Mouse (Mus musculus) MEL (cell line): Measurements from ENCODE around the gene Ablim2. TPM values are rescaled to one million over a fixed set of nuclear protein-coding genes. Genes with fewer than 3 reads are reported as not detected.

Experiments
- DNase-seq: peaks from one replicate; pipeline ENCODE4 v3.0.0; 2011; ENCODE audit warnings: low read depth, low spot score
- H3K27ac ChIP-seq: 2 replicates; pipeline ENCODE4 v1.5.1; 2012; ENCODE audit warnings: low read depth, mild to moderate bottlenecking, control low read depth, low read length, moderate library complexity; ENCODE audit not compliant: control insufficient read depth
- H3K27me3 ChIP-seq, 2 experiments: fragments of 150-350 bp in 1 of 2; sonication (generic) in 1 of 2; 2 replicates each; pipeline ENCODE4 v1.6.1; 2012; ENCODE audit warnings: low read length in 2 of 2, mild to moderate bottlenecking in 2 of 2, improper control_type of control experiment in 1 of 2, moderate library complexity in 1 of 2; ENCODE audit not compliant: insufficient read depth in 2 of 2, control insufficient read depth in 1 of 2
- H3K36me3 ChIP-seq, 2 experiments: 2 replicates each; pipeline ENCODE4 v1.6.1; 2012 to 2014; ENCODE audit warnings: low read length in 2 of 2, improper control_type of control experiment in 1 of 2, inconsistent platforms in 1 of 2, mild to moderate bottlenecking in 1 of 2; ENCODE audit not compliant: insufficient read depth in 2 of 2, control insufficient read depth in 1 of 2
- H3K4me1 ChIP-seq, 2 experiments: fragments of 150-350 bp in 1 of 2; sonication (generic) in 1 of 2; 2 replicates each; pipeline ENCODE4 v1.6.1; 2012; ENCODE audit warnings: low read length in 2 of 2, improper control_type of control experiment in 1 of 2, mild to moderate bottlenecking in 1 of 2; ENCODE audit not compliant: insufficient read depth in 2 of 2, control insufficient read depth in 1 of 2
- H3K4me3 ChIP-seq, 2 experiments: fragments of 150-350 bp in 1 of 2; sonication (generic) in 1 of 2; 2 replicates each; pipeline ENCODE4 v1.5.1; 2012; ENCODE audit warnings: low read depth in 2 of 2, low read length in 2 of 2, mild to moderate bottlenecking in 2 of 2, moderate library complexity in 2 of 2, control low read depth in 1 of 2, improper control_type of control experiment in 1 of 2; ENCODE audit not compliant: control insufficient read depth in 1 of 2, insufficient read depth in 1 of 2
- H3K79me2 ChIP-seq: 2 replicates; pipeline ENCODE4 v1.6.1; 2012; ENCODE audit warnings: mild to moderate bottlenecking, low read length, moderate library complexity; ENCODE audit not compliant: control insufficient read depth, poor library complexity, insufficient read depth
- H3K9ac ChIP-seq: 2 replicates; pipeline ENCODE4 v1.6.1; 2012; ENCODE audit warnings: low read depth, mild to moderate bottlenecking, control low read depth, low read length, moderate library complexity; ENCODE audit not compliant: control insufficient read depth, poor library complexity, severe bottlenecking
- H3K9me3 ChIP-seq: fragments of 150-350 bp; sonication (generic); replicated peaks from 2 replicates; pipeline ENCODE4 v1.6.1; 2012; ENCODE audit warnings: mild to moderate bottlenecking, low read length, improper control_type of control experiment, moderate library complexity; ENCODE audit not compliant: insufficient read depth
- BHLHE40 ChIP-seq: IDR thresholded peaks from 2 replicates; pipeline ENCODE4 v1.6.1; 2012; ENCODE audit warnings: low read depth, mild to moderate bottlenecking, inconsistent platforms, low read length, improper control_type of control experiment, borderline replicate concordance
- CHD1 ChIP-seq: IDR thresholded peaks from 2 replicates; pipeline ENCODE4 v1.6.1; 2012; ENCODE audit warnings: low read depth, mild to moderate bottlenecking, inconsistent platforms, low read length, improper control_type of control experiment
- E2F4 ChIP-seq: IDR thresholded peaks from 2 replicates; pipeline ENCODE4 v1.6.1; 2011; ENCODE audit warnings: low read depth, low read length, improper control_type of control experiment, borderline replicate concordance
- ELF1 ChIP-seq: IDR thresholded peaks from 2 replicates; pipeline ENCODE4 v1.6.1; 2014; ENCODE audit warnings: low read depth, mild to moderate bottlenecking, inconsistent platforms, low read length, improper control_type of control experiment, moderate library complexity
- EP300 ChIP-seq, 2 experiments: IDR thresholded peaks; 2 replicates each; pipeline ENCODE4 v1.6.1; 2011; ENCODE audit warnings: improper control_type of control experiment in 2 of 2, low read length in 2 of 2, low read depth in 1 of 2, mild to moderate bottlenecking in 1 of 2
- GATA1 ChIP-seq: IDR thresholded peaks from 2 replicates; pipeline ENCODE4 v1.6.1; 2011; ENCODE audit warnings: low read depth, low read length, improper control_type of control experiment
- MAX ChIP-seq: IDR thresholded peaks from 2 replicates; pipeline ENCODE4 v1.6.1; 2011; ENCODE audit warnings: low read length, improper control_type of control experiment
- MEF2A ChIP-seq: IDR thresholded peaks from 2 replicates; pipeline ENCODE4 v1.6.1; 2014; ENCODE audit warnings: low read depth, mild to moderate bottlenecking, inconsistent platforms, low read length, improper control_type of control experiment; ENCODE audit not compliant: poor library complexity, insufficient replicate concordance, severe bottlenecking; ENCODE audit errors: extremely low read depth
- MYB ChIP-seq: IDR thresholded peaks from 2 replicates; pipeline ENCODE4 v1.6.1; 2011; ENCODE audit warnings: mild to moderate bottlenecking, low read depth, low read length, improper control_type of control experiment
- NELFE ChIP-seq: IDR thresholded peaks from 2 replicates; pipeline ENCODE4 v1.6.1; 2011; ENCODE audit warnings: low read depth, low read length, improper control_type of control experiment
- NRF1 ChIP-seq: IDR thresholded peaks from 2 replicates; pipeline ENCODE4 v1.6.1; 2014; ENCODE audit warnings: low read depth, mild to moderate bottlenecking, inconsistent platforms, low read length, improper control_type of control experiment, moderate library complexity; ENCODE audit not compliant: poor library complexity, insufficient read depth, severe bottlenecking
- RAD21 ChIP-seq: IDR thresholded peaks from 2 replicates; pipeline ENCODE4 v1.6.1; 2011; ENCODE audit warnings: mild to moderate bottlenecking, low read depth, low read length, improper control_type of control experiment
- SIN3A ChIP-seq: IDR thresholded peaks from 2 replicates; pipeline ENCODE4 v1.6.1; 2012; ENCODE audit warnings: low read length, improper control_type of control experiment, inconsistent platforms
- SMC3 ChIP-seq: IDR thresholded peaks from 2 replicates; pipeline ENCODE4 v1.6.1; 2011; ENCODE audit warnings: low read depth, low read length, improper control_type of control experiment
- TAL1 ChIP-seq: IDR thresholded peaks from 2 replicates; pipeline ENCODE4 v1.6.1; 2012; ENCODE audit warnings: mild to moderate bottlenecking, inconsistent platforms, low read length, moderate library complexity, mixed read lengths
- ZC3H11A ChIP-seq: IDR thresholded peaks from 2 replicates; pipeline ENCODE4 v1.6.1; 2012; ENCODE audit warnings: low read depth, mild to moderate bottlenecking, inconsistent platforms, low read length, improper control_type of control experiment
- polyA plus RNA-seq, 2 experiments: library from polyadenylated mRNA; stranded (reverse) in 1 of 2; unstranded in 1 of 2; fragments of >175 nt in 1 of 2; fragments of >200 nt in 1 of 2; gene quantifications; 2 replicates each; pipeline versions ENCODE4 v1.2.1 to v1.2.4; 2012; ENCODE audit warnings: low replicate concordance in 2 of 2, low read depth in 1 of 2; ENCODE audit not compliant: insufficient read length in 2 of 2, insufficient read depth in 1 of 2, missing spikeins in 1 of 2
- total RNA-seq: library from RNA; depleted of rRNA; stranded (reverse); fragments of 300-350 nt; gene quantifications from 2 replicates; pipeline ENCODE4 v1.2.3, GENCODE M21; 2012

Gene Ablim2
- total and polyA plus RNA-seq, 3 experiments, result not detected

DNA sequence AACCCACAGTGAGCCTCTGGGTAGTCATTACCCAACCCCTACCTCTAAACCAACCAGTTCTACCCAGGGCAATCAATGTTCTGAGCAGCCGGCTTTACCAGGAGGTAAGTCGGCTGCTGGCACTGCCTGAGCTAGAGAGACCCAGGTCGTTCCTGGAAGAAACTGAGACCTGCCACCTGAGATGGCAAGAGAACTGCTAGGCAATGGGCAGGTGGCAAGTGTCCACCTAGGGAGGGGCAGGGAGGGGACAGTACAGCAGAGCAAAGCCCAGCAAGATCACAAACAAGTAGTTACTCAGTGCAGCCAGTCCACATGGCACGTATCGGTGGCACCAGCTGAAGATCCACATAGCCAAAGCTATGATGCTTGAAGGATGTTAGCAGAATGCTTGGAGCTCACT lies 118.6 kb downstream of the Ablim2 start:
- Histone ChIP-seq H3K27ac (no peak overlapping the region), H3K4me3 (no peak overlapping the region), H3K27me3 (no peaks in the 10 kb centered on the region), H3K9me3 (no peaks in the 10 kb centered on the region), H3K4me1 (no peaks in the 10 kb centered on the region), H3K36me3 (no peaks in the 10 kb centered on the region), H3K79me2 (no peaks in the 10 kb centered on the region), H3K9ac (no peak overlapping the region)
- no peak for DNase-seq
- TF ChIP-seq E2F4 (no peak), ZC3H11A (no peak), MYB (no peak), ELF1 (no peak), MEF2A (no peak), TAL1 (no peak), CHD1 (no peak), RAD21 (no peak), BHLHE40 (no peak), NELFE (no peak), NRF1 (no peak)

GRCm38 (mm10) chr5:35879199-35879598 lies 121.5 kb downstream of the Ablim2 start:
- H3K27ac ChIP-seq, result no peak overlapping the region
- TF ChIP-seq BHLHE40 (no peak), ZC3H11A (no peak), MAX (no peak), SMC3 (no peak), NRF1 (no peak), GATA1 (no peak), SIN3A (no peak), MEF2A (no peak), CHD1 (no peak), EP300 (IDR thresholded peaks at IDR 0.05; ENCODE audit: low read depth in 1 of 2, low read length in 2 of 2) (no peak), NELFE (no peak)
- H3K79me2 ChIP-seq, result no peaks in the 10 kb centered on the region
- H3K36me3 ChIP-seq, result no peaks in the 10 kb centered on the region
- DNase-seq, result no peak
- no peak overlapping the region for H3K9ac ChIP-seq
- no peaks in the 10 kb centered on the region for H3K27me3 ChIP-seq
- H3K9me3 ChIP-seq, result no peaks in the 10 kb centered on the region
- H3K4me3 ChIP-seq, result no peak overlapping the region
- H3K4me1 ChIP-seq, result no peaks in the 10 kb centered on the region
